Mouse (Mus musculus) layer of hippocampus, postnatal 10 days (tissue): ENCODE measurements around the gene Grtp1. TPM values are rescaled to one million over a fixed set of nuclear protein-coding genes. Genes with fewer than 3 reads are reported as not detected.

ENCODE experiments used
- DNase-seq, 2 experiments: peaks; one replicate each; pipeline ENCODE4 v3.0.0; 2021; ENCODE audit warnings: low spot score in 2 of 2
- total RNA-seq, 2 experiments: library from RNA; stranded (reverse); gene quantifications; 2 replicates each; pipeline ENCODE4 v1.2.3; 2021

Gene Grtp1
- total RNA-seq, 2 experiments from 2014 or later, result 10.3 to 10.8 TPM

DNA sequence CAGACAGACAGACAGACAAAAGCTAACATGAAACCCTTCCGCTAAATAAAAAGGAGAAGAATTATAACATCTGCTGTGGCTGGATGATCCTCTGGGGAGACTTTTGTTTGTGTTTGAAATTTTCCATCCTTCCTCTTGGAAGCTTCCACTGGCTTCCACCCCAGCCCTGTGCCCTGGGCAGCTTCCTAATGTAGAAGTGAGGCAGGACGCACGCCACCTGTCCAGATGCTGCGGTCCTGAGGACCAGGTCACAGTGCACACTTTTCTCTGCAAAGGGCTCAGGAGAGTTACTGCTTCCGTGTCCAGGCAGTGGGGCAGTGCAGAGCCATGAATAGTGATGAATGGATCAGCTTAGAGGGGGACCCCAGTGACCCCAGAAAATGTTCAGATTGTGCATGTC, 4.9 kb upstream of the Grtp1 start:
- DNase-seq, result no peak

DNA sequence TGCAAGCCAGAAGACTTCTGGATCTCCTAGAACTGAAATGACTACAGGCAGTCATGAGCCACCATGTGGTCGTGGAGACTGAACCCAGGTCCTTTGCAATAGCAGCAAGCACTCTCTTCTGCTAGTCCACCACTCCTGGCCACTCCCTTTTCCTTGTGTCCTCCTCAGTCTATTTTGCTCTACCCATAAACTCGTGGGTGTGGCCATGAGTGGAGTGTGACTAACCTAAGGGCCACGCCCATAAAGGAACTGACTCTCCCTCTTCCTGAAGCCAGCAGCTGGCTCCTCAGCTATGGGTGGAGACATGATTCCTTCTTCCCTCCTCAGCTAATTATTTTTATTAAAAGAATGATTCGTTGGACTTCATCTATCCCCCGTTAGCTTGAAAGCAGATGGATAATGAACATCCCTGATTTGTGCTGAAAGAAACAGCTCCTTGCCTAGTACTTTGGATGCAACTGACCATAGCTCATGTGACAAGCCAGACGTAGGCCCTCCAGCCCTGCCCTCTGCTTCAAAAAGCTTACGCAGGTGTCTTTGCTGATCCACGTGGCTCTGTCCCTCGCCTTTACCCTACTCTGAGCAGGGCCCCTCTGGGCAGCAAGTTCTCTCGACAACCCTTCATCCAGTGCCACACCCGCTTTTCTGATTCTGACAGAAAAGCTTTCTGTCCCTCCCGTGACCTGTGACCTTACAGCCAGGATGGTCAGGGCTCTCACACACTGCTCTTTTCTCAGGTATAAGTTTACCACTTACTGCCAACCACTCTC, 4.1 kb upstream of the Grtp1 start:
- no peak for DNase-seq

DNA sequence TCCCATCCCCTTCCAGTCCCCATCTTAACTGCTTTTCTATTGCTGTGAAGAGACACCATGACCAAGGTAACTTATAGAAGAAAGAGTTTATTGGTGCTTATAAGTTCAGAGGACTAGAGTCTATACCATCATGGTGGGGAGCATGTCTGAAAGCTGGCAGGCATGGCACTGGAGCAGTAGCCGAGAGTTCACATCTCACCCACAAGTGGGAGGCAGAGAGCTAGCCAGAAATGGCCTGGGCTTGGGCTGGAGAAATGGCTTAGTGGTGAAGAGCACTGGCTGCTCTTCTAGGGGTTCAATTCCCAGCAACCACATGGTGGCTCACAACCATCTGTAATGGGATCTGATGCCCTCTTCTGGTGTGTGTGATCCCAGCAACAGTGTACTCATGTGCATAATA, 3.1 kb upstream of the Grtp1 start:
- no peak for DNase-seq

DNA sequence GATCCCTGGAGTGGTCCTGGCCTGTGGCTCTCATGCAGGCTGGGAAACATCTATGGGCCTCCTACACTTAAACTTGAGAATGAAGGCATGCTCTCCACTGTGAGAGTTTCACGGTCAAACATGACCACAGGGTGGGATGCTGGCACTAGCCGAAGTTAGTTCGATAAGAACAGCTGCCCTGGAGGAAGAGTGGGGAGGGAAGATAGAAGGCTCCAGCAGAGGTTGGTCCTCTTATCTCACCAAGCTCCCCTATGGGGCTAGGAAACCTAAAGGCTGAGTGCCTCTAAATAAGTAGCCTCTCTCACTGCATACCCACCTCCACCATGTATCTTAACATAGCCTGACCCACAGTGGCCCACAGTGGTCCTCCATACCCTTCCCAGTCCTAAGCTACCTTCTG, 2.4 kb upstream of the Grtp1 start:
- no peak for DNase-seq

DNA sequence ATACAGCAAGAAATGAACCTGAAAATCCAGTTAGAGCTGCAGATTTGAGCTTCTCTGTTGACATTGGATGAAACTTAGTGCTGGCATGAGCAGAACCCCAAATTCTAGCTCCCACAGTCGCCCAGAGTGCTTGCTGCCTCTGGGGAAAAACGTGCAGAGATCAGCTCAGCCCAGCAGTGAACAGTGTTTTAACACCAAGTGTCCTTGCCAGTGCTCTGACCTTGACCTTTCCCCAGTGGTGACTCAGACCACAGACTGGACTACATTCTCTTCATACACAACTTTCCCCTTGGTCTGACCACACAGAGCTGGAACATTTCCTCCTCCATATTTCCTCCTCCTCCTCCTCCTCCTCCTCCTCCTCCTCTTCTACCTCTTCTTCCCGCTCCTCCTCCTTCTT, 1.6 kb upstream of the Grtp1 start:
- DNase-seq, result no peak

DNA sequence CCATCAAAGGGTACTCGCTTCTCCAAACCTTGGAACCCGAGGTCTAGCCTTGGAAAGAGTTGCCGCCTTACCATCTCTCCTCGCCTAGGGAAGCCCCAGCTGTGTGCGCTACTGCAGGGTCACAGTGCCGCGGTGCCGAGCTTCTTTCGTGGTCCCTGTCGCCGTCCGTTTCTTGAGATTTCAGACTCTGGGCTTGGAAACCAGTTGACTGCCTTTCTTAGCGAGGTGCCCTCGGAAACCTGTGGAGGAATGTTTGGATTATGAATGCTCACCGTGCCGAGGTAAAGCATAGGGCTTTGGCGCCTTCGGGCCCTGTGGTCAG, 554 bp upstream of the Grtp1 start:
- no peak for DNase-seq

DNA sequence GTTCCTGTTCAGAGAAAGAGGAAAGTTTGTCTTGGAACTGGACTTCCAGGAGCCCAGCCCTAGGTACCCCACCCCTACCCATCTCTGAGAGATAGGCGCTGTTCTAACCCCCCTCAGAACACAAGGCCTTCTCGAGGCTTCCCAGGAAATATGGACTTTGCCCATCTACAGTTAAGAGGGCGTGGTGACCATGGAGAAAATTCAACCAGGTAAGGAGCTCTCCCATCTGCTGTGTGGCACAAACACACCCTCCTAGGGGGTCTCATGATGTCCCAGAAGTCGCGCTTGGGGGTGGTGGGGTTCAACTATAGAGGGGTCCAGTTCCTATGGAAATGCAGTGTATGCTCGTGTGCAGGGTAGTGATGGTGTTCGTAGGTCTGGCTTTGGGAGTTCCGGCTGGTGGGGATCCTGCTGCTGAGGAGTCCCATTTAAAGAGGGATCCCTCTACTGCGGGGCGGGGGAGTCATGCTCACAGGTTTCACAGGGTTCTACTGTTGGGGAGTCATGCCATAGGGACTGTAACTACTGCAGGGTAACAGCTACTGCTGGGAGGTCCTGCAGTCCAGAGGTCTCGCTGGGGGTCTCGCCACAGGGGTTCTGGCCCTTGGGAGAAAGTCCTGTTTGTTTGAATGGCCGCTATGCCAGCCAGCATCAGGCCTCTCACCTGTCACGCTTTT, 897 bp downstream of the Grtp1 start:
- DNase-seq, result no peak

DNA sequence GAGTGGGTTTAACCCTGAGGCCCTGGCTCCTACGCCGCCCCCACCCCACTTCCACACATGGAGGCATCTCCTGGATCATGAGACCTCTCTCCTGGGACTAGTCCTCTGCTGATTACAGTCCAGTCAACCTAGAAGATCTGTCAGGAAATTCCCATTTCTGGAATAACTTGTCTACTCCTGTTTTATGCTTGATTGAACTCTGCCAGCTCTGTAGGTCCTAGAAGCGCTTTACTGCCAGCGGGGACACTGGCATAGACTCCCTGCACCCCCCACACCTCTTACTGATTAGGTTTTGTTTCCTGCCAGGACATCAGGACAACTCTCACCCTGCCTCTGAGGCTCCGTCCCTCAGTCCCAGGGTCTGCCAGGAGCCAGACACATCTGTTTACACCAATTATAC, 2.9 kb downstream of the Grtp1 start:
- DNase-seq, result no peak

DNA sequence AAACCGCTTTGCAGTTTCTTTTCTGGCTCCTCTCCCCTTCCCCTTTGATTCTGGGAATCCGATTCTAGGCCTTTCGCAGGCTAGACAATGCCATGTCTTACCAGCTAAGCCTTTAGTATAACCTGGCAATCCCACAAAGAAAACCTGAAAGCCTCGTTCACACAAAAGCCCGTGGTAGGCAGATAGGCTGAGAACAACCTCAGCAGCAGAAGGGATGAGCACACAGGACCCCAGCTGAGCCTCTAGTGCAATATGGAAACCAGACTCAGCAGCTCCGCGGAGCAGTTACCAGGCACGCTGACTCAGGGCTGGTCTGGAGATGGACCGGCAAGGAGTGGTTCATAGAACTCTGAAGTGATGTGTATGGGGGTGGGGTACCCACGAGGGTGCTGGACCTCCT, 5.6 kb downstream of the Grtp1 start:
- DNase-seq, result peak in 1 of 2 experiments; percentile 35

DNA sequence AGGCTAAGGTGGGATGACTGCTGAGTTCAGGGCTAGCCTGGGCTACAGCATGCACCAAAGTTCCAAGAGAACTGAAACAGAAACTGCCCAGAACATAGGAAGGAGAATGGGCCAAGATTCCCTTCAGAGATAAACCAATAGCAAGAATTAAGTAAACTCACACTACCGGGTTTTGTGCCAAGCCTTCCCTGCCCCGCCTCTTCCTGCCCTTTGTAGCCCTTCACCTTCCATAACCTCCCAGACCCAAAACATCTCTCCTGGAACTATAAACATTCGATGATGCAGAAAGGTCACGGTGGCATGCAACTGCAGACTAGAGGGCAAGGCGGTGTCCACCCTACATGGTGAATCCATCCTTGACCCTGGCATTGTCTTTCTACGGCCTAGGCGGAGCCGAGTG, 10.2 kb downstream of the Grtp1 start:
- DNase-seq, result no peak

DNA sequence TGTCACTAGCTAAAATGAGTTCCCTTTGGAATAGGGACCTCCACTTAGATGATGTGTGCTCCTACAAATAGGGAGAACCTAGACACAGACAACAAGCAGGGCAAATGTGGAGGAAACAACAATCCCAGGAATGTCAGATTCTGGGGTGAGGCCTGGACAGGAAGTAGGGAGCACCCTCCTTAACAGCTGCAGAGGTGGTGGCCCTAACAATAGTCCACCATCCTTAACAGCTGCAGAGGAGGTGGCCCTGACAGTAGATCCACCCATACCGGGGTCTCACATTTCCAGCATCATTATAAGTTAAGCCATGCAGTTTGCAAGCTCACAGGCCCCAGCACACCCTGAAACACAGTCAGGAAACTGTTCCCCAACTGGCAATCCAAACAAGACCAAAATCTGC, 11.6 kb downstream of the Grtp1 start:
- no peak for DNase-seq

DNA sequence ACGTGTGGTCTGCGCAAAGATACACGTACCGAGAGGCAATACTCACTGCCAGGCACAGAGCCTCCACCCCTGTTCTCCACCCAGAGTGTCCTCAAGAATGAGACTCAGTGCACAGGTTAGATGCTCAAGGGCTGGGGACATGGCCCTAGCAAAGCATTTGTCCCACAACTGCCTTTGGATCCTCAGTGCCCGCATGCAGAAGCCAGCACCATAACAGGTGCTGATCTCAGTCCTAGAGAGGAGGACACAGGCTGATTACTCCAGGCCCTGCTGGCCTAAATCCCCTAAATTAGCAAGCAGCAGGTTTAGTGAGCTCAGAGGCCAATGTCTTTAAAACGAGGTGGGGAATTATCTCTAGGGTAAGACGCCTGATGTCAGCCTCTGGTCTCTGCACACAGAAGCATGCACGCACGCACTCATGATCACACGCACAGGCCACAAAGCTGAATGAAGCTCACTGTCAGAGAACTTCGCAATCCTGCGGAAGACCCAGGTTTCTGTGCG, 12.3 kb downstream of the Grtp1 start:
- DNase-seq, result no peak

DNA sequence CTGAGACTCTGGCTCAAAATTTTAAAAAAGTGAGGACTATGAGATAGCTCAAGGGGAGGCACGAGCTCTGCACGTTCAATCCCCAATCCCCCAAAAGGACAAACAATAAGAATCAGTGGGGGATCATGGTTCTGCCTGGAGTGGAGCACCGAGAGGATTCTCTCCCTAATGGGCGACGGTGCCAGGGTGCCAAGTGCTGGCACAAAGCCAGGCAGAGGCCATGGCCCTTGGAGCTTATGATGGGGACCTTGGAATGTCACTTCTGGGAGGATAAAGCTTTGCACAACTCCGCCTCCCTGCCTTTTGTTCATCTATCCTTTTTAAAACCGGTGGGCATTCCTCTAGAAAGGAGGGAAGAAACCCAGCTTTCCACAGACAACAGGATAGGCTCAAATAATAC, 12.8 kb downstream of the Grtp1 start:
- DNase-seq, result no peak

DNA sequence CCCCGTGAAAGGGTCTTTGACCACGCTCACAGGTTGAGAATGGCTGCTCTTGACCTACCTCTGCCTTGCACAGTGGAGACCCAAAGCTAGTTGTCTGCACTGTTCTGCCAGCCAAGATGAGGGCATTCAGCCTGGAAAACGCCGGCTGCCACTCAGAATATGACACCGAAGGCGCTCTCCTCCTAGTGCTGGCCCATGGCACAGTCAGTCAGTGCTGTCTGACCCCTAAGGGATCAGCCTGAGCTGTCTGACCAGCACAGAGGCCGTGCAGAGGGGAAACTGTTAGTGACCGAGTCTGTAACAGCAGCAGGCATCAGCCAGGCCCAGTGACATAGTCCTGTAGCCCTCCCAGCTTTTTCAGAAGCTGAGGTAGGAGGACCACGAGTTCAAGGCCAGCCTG, 13.2 kb downstream of the Grtp1 start:
- DNase-seq, result no peak

DNA sequence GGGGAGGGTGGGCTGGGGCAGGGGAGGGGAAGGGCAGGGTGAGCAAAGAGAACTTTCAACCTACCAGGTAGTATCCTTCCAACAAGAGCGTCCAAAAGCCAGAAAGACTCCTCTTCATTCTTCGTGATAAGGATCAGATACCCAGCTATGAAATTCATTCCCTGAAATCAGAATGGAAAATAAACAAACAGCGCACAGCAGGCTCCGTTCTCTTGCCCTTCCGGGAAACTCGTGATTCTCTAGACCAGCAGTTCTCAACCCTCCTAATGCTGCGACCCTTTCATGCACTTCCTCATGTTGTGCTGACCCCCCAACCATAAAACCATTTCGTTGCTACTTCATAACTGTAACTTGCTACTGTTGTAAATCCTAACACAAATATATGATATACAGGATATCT, 13.6 kb downstream of the Grtp1 start:
- DNase-seq, result no peak

DNA sequence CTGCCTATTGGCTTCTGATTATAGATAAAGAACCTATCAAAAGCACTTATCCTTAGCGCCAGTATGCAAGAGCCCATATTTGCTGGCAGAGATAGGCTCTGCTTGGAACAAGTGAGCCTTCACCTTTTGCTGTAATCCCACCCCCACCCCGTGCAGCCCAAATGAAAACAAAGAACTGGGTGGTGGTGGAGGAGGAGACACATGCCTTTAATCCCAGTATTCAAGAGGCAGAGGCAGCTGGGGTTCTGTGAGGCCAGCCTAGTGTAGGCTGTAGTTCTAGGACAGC, 18.8 kb downstream of the Grtp1 start:
- DNase-seq, result no peak

DNA sequence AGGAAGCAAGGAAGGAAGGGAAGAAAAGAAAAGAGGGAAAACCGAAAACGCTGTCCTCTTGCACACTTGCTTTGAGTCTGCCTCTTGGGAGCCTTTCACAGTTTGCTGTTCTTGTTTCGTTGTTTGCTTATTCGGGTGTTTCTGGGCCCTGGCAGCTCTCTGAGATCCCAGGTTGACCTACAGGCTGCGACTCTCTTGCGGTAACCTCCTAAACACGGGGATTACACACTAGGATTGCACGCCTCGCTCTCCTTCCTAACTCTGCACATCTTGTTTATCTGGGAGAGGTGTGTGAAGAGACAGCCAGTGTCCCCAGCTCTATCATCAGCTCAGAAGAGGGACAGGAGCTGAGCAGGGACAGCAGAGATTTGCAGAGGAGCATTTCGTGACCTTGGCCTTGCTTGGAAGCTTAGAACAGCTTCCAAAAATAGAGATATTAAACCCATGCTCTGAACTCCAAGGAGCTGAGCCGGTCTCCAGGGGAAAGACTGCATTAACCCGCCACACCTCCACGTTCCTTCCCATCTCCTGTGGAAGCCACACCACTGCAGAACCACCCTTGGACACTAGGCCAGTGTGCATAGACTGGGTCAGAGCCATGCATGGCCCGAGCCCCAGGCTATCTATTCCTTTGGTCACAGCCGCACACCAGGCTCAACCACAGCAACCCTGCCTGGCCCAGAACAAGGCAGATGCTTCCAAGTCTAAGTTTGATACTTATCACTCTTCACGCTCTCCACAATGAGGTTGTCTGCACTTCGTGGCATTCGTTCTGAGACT, 19.3 kb downstream of the Grtp1 start:
- no peak for DNase-seq

DNA sequence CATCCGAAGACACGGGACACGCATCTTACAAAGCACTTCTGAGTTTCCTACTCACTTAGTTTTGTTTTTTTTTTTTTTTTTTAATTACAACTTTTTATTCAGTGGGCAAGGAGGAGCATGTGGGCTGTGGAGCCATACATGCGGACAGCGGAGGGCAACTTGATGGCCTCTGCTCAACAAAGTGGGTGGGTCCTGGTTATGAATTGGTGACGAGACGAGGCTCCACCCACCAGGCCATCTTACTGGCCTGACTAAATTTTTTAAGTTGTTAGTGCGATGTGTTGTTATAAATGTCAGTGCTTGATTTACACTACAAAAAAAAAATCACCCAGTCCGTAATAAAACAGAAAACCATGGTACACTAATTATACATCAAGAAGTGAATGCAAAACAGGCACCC, 20.0 kb downstream of the Grtp1 start:
- no peak for DNase-seq

DNA sequence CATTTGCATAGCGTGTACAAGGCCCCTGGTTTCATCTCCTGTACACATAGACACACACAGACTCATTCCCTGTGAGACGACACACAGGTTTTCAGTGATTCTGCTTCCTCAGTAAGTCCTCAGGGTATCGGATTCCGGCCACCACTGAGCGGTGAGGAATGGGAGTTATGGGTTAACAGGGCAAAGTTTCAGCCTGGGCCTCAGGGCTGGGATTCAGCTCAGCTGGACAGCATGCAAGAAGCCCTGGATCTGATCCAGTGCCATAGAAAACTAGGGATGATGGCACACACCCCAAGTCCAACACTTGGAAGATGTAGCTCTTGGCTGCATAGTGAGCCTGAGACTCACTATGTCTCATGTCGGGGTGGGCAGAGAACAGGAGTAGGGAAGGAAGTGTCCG, 20.5 kb downstream of the Grtp1 start:
- peak in 1 of 2 experiments; percentile 26 for DNase-seq

DNA sequence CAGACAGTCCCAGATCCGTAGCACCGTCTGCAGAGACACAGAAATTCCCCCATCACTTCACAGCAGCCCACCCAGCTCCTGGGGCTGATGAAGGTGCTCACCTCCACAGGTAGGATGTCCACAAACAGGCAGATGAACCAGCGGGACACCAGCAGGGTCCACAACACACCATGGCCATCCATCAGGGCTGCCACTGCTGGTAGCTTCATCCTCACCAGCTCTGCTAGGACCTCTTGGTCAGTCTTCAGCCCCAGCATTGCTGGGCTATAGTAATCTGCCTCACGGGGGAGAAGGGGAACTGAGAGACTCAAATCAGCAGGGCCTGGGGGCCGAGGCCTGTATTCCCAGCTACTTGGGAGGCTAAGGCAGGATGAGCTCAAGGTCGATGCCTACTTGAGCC, 20.9 kb downstream of the Grtp1 start:
- no peak for DNase-seq

DNA sequence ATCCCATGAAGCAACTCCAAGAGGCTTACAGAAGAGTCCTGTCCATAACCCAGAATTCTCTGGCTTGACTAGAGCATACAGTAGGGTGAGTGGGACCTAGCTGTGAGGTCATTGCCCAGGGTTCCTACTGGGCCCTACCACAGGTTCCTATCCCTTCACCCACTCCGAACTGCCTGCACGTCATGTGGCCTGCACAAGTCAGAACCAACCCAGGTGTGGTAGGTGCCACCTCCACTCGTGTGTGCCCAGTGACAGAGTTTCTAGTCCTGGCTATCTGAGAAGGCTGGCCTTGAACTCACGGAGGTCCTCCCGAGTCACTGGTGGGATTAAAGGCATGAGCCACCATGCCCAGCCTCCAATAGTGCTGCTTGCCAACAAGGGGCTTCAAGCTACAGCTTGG, 22.3 kb downstream of the Grtp1 start:
- DNase-seq, result no peak

DNA sequence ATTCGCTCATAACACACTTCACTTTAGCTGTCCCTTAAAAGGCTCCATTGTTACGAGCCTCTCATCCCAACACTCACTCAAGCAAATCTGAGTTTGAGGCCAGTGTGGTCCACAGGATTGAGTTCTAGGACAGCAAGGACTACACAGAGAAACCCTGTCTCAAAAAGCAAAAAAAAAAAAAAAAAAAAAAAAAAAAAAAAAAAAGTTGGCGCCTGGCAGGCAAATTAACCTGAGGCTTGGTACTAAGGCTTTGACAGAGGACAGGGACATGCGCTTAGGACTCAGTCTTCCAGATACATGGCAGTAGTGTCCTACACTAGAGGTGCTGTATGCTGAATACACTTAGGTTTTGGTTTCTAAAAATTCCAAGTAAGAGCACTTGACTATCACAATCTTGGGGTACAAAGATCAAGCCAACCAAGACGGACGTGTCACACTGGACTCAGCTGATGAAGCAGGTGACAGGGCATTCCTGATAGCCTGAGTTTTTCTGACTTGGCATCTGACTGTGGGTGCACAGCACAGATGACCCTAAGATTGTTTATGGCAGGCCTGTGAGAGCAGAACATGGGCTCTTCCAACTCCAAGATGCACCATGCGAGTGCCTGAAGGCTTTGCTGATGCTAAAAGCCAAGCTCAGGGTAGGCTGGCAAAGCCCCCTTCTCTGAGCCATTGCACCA, 23.1 kb downstream of the Grtp1 start:
- DNase-seq, result no peak
